Mouse (Mus musculus): ENCODE data around the gene Cavin3. TPM values are rescaled to one million over a fixed set of nuclear protein-coding genes. Genes with fewer than 3 reads are reported as not detected.
A peak's percentile ranks its signal among the peaks of the same experiment; 100 is the strongest.

Cavin3 gene
- polyA plus RNA-seq, 1 experiment: 30.9 TPM

DNA sequence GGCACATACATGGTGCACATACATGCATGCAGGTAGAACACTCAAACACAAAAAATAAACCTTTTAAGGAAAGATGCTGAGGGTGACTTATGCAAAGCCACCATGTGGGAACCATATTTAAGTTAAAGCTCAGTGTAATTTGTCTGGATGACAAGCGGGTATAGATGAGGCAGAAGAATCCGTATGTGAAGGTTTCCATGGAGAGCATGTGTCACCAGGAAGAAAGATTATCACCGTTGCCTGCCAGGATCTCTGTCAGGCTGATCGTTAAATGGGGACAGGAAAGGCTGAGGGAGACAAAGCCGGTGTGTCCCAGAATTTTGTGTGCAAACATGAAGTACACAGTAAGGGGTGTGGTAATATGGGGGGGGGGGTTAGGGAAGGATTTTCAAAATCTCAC lies 32.5 kb upstream of the Cavin3 start:
- peaks cover 4% of the 10 kb centered on the region for H3K4me1 ChIP-seq (ENCODE audit: control insufficient read depth, insufficient read depth, low read length)
- H3K4me3 ChIP-seq (ENCODE audit: insufficient read depth, low read length): no peak overlapping the region
- no peak for TF ChIP-seq CTCF (IDR thresholded peaks at IDR 0.05; ENCODE audit: extremely low read depth, insufficient read depth, low read length)
- TF ChIP-seq POLR2A (IDR thresholded peaks at IDR 0.05; ENCODE audit: extremely low read depth, insufficient read depth, low read length): no peak
- H3K27ac ChIP-seq (ENCODE audit: insufficient read depth, low read length): 0 out of 2 replicates have a peak overlapping the region, but pooled peaks have one; percentile 48

DNA sequence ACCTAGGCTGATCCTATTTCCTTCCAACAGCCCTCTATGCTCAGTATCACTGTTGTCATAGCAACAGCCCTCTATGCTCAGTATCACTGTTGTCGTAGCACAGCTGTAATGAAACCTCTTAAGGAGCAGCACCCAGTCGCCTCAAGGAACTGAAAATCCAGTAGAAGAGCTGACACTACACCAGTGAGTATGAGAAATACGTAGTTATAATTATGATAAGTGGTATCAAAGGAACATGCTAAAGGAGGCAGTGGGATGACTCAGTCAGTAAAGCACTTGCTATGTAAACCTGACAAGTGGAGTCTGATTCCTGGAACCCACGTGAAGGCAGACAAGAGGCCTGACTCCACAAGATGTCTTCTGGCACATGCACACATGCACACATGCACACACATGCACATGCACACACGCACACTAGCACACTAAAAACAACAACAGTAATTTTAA lies 31.8 kb upstream of the Cavin3 start:
- peaks cover 4% of the 10 kb centered on the region for H3K4me1 ChIP-seq (ENCODE audit: control insufficient read depth, insufficient read depth, low read length)
- no peak overlapping the region for H3K4me3 ChIP-seq (ENCODE audit: insufficient read depth, low read length)
- H3K27ac ChIP-seq (ENCODE audit: insufficient read depth, low read length): peak overlapping the region; percentile 48
- TF ChIP-seq CTCF (IDR thresholded peaks at IDR 0.05; ENCODE audit: extremely low read depth, insufficient read depth, low read length): no peak
- no peak for TF ChIP-seq POLR2A (IDR thresholded peaks at IDR 0.05; ENCODE audit: extremely low read depth, insufficient read depth, low read length)

DNA sequence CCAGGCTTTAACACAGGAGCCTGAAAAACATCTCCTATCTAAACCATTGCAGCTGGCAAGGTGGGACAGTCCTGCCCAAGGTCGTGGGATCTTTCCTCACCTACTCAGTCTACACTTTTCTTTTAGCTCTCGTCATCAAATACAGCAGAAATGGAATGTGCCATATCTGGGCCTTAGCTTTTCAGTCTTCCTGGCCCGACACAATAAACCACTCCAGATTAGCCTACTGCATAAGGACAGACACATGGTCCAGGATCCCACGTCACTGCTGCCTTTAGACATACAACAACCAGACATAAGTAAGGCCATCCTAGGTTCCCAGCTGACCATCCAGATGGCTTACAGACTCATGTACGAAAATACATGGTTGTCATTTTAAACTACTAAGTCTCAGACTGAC lies 28.0 kb upstream of the Cavin3 start:
- peaks cover 4% of the 10 kb centered on the region for H3K4me1 ChIP-seq (ENCODE audit: control insufficient read depth, insufficient read depth, low read length)
- no peak overlapping the region for H3K27ac ChIP-seq (ENCODE audit: insufficient read depth, low read length)
- H3K4me3 ChIP-seq (ENCODE audit: insufficient read depth, low read length): no peak overlapping the region
- TF ChIP-seq CTCF (IDR thresholded peaks at IDR 0.05; ENCODE audit: extremely low read depth, insufficient read depth, low read length) (no peak), POLR2A (IDR thresholded peaks at IDR 0.05; ENCODE audit: extremely low read depth, insufficient read depth, low read length) (no peak)

DNA sequence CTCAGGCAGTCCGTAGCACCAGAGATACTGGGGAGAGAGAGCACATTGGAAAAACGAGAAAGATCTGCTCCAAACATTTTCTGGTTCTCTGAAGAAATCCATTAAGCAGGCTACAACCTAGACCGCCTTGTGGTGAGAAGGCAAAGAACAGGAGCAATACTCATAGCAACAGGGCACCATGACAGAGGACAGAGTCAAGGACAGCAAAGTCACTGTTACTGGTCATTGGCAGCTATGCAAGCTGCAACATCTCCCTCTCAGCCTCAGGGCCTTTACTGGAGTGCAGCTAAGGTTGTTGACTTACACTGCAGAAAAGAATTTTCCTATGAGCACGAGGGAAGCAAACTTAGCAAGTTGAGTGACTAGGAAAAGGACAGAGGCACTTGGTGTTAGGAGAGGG lies 25.2 kb upstream of the Cavin3 start:
- TF ChIP-seq CTCF (IDR thresholded peaks at IDR 0.05; ENCODE audit: extremely low read depth, insufficient read depth, low read length) (no peak), POLR2A (IDR thresholded peaks at IDR 0.05; ENCODE audit: extremely low read depth, insufficient read depth, low read length) (no peak)
- no peak overlapping the region for H3K27ac ChIP-seq (ENCODE audit: insufficient read depth, low read length)
- H3K4me3 ChIP-seq (ENCODE audit: insufficient read depth, low read length): no peak overlapping the region
- no peaks in the 10 kb centered on the region for H3K4me1 ChIP-seq (ENCODE audit: control insufficient read depth, insufficient read depth, low read length)

DNA sequence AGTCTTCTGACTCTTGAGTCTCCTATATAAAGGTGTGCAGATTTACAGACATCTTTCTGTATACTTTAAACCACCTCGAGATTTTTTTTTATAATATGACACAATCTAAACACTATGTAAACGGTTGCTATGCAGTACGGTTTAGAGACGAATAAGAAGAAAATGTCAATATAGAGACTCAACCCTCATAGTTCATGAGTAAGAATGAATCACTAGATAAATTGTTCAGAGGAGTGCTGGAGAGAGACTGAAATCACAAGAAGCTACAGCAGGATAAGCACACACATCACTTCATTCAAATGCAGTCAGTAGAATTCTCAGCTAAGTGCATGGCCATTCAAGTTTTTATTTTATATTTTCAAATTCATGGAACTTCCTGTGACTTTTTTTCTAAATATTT lies 19.9 kb upstream of the Cavin3 start:
- Histone ChIP-seq H3K4me1 (ENCODE audit: control insufficient read depth, insufficient read depth, low read length) (no peaks in the 10 kb centered on the region), H3K27ac (ENCODE audit: insufficient read depth, low read length) (no peak overlapping the region), H3K4me3 (ENCODE audit: insufficient read depth, low read length) (no peak overlapping the region)
- TF ChIP-seq POLR2A (IDR thresholded peaks at IDR 0.05; ENCODE audit: extremely low read depth, insufficient read depth, low read length) (no peak), CTCF (IDR thresholded peaks at IDR 0.05; ENCODE audit: extremely low read depth, insufficient read depth, low read length) (no peak)

DNA sequence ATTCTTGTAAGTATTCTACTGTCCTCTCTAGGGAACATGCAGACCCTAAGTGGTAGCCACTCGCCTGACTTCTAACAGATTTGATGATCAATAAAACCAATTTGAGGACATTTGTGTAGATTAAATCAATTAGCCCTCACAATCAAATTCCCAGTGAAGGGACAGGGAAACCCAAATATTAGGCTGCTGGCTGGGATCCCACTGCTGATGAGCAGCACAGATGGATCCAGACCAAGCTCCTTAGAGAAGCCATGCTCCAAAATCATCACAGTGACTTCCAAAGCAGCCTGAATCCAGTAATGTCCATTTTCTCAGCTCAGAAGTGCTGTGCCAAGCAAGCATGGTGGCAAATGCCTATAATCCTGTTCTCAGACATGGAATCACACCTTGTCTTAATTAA lies 17.6 kb upstream of the Cavin3 start:
- Histone ChIP-seq H3K4me3 (ENCODE audit: insufficient read depth, low read length) (no peak overlapping the region), H3K27ac (ENCODE audit: insufficient read depth, low read length) (no peak overlapping the region), H3K4me1 (ENCODE audit: control insufficient read depth, insufficient read depth, low read length) (no peaks in the 10 kb centered on the region)
- no peak for TF ChIP-seq POLR2A (IDR thresholded peaks at IDR 0.05; ENCODE audit: extremely low read depth, insufficient read depth, low read length)
- TF ChIP-seq CTCF (IDR thresholded peaks at IDR 0.05; ENCODE audit: extremely low read depth, insufficient read depth, low read length): no peak

DNA sequence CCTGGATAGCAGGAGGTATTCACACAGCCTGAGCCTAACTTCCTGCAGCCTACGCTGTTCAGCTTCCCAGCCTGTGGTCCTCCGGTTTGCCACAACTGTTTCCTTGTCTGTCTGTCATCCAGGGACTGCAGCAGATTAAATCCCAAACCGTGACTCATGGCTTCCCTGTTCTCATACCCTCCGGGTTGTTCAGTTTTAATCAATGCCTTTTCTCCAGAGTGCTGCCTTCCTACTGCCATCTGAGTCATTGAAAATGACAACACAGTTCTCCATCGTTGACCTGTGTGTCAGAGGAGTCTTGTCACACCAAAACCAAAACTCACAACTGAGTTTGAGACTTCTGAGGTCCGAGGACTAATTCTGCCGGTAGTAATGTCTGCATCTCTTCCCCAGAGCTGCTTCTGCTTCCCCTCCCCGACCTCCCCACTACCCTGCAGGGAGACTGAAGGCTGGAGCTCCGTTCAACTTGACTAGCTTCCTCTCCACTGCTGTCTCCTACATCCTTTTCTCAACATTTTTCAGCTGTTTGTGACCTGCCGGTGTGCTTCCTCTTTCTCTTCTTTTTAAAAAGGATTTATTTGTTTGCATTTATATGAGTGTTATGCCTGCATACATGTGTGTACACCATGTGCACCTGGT lies 16.9 kb upstream of the Cavin3 start:
- H3K4me3 ChIP-seq (ENCODE audit: insufficient read depth, low read length): no peak overlapping the region
- H3K4me1 ChIP-seq (ENCODE audit: control insufficient read depth, insufficient read depth, low read length): no peaks in the 10 kb centered on the region
- no peak overlapping the region for H3K27ac ChIP-seq (ENCODE audit: insufficient read depth, low read length)
- no peak for TF ChIP-seq CTCF (IDR thresholded peaks at IDR 0.05; ENCODE audit: extremely low read depth, insufficient read depth, low read length)
- TF ChIP-seq POLR2A (IDR thresholded peaks at IDR 0.05; ENCODE audit: extremely low read depth, insufficient read depth, low read length): no peak

DNA sequence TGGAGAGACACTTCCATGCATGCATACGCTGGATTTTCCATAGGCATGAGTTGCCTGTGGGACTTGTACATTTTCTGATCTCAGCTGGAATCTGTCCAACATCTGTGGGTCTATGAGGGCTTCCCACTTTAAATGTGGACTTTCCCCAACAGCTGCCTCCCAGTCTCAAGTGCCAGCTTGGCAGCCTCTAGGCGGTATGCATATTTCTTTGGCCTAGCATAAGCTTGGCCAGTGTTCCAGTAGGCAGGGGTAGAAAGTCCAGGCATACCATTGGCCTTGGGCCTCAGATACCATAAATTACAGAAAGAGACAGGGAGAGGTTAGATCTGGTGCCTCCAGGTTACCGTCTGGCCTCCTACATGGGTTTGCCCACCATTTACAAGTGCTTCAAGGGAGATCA lies 15.8 kb upstream of the Cavin3 start:
- Histone ChIP-seq H3K27ac (ENCODE audit: insufficient read depth, low read length) (no peak overlapping the region), H3K4me1 (ENCODE audit: control insufficient read depth, insufficient read depth, low read length) (no peaks in the 10 kb centered on the region), H3K4me3 (ENCODE audit: insufficient read depth, low read length) (no peak overlapping the region)
- TF ChIP-seq CTCF (IDR thresholded peaks at IDR 0.05; ENCODE audit: extremely low read depth, insufficient read depth, low read length) (no peak), POLR2A (IDR thresholded peaks at IDR 0.05; ENCODE audit: extremely low read depth, insufficient read depth, low read length) (no peak)

DNA sequence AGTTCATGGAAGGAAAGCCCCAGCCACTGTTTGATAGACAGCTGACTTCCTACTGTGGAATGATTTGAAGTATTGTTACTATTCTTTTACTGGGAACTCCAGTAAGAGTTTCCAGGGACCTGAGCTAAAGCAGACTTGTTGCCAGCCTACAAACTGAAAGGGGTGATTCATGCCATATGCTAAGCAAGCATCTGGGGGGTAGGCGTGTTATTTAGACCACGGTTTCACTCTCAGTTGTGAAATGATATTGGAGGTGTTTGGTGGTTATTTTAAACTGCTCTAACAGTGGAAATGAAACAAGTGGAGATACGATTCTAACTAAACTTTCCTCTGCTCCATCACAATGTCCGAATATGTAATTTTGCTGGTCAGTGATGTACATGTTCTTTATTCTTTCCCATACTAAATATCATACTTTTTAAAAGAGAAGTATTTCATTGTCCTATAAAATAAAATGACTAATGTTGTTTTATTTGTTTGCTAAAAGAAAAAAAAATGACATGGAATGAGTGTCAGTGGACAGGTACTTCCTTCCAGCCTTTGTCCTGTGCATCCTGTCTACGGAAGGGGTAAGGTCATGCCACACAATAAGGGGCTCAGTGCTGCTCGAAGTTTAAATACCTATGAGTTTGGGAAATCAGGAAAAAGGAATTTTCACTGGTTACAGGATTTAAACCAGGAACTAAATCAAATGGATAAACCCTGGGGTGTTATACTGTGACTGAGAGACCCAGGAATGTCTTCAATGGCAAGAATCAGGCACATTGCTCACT lies 5.2 kb upstream of the Cavin3 start:
- H3K4me1 ChIP-seq (ENCODE audit: control insufficient read depth, insufficient read depth, low read length): peaks cover 3% of the 10 kb centered on the region; the same call in 1 of the 2 replicates
- H3K4me3 ChIP-seq (ENCODE audit: insufficient read depth, low read length): no peak overlapping the region
- no peak for TF ChIP-seq CTCF (IDR thresholded peaks at IDR 0.05; ENCODE audit: extremely low read depth, insufficient read depth, low read length)
- no peak for TF ChIP-seq POLR2A (IDR thresholded peaks at IDR 0.05; ENCODE audit: extremely low read depth, insufficient read depth, low read length)
- H3K27ac ChIP-seq (ENCODE audit: insufficient read depth, low read length): no peak overlapping the region

DNA sequence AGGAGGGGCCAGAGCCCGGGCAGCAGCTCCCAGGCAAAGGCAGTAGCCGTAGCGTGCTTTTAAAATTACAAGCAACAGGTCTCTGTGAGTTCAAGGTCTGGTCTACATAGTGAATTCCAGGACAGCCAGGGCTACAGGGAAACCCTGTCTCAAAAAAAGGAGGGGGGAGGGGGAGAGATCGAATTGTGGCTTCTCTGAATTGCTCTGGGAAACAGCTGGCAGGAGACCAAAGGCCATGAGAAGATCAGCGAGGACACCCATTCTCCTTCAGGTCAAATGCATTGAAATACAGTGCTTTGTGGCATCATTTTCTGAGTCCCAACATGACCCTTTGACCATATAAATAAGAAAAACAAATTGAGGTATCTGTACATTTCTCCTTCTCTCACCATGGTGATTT lies 2.9 kb upstream of the Cavin3 start:
- Histone ChIP-seq H3K4me1 (ENCODE audit: control insufficient read depth, insufficient read depth, low read length) (peaks cover 3% of the 10 kb centered on the region; the same call in 1 of the 2 replicates), H3K27ac (ENCODE audit: insufficient read depth, low read length) (no peak overlapping the region), H3K4me3 (ENCODE audit: insufficient read depth, low read length) (no peak overlapping the region)
- TF ChIP-seq CTCF (IDR thresholded peaks at IDR 0.05; ENCODE audit: extremely low read depth, insufficient read depth, low read length): no peak
- no peak for TF ChIP-seq POLR2A (IDR thresholded peaks at IDR 0.05; ENCODE audit: extremely low read depth, insufficient read depth, low read length)
